Mouse (Mus musculus) left cerebral cortex, postnatal 25 days (tissue): Measurements from ENCODE around the gene Adam17. TPM values are rescaled to one million over a fixed set of nuclear protein-coding genes. Genes with fewer than 3 reads are reported as not detected.

Source experiments
- DNase-seq, 2 experiments: peaks; one replicate each; pipeline ENCODE4 v3.0.0; 2022; ENCODE audit warnings: low spot score in 2 of 2, mixed read lengths in 1 of 2
- intact Hi-C: fragments of 180-260 bp; cut with DNase I; formaldehyde crosslinking; loops from one replicate; pipeline ENCODE4 v1.15.1; 2025
- total RNA-seq, 2 experiments: library from RNA; stranded (reverse); gene quantifications; 2 replicates each; pipeline ENCODE4 v1.2.3; 2021

Gene Adam17
- total RNA-seq, 2 experiments from 2014 or later: 18.0 to 23.8 TPM

DNA sequence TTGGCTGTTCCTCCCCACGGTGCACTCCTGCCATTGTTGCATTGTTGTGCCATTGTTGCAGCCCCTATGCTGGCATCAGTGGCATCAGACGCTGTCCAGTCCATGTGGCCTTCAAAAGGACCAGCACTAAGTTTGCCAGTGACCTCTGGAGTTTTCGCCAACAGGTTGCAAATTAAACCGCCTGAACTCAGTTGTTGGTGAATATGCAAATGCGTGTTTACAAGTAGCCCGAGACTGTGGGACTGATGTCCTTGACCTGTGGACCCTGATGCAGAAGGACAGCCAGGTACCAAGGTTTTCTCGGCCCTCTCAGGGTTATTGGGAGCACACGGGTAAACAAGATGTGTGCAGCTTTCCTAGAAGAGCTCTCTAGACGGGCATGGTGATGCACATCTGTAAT, 52.3 kb downstream of the Adam17 start:
- DNase-seq: no peak
- intact Hi-C loops: loop anchor here (5.0 kb wide), 1 partner anchor 389 kb away; no protein-coding TSS in a partner anchor

- intact Hi-C loops: loop anchor here (5.0 kb wide), 1 partner anchor 388 kb away; no protein-coding TSS in a partner anchor
- DNase-seq: no peak
Measured at GRCm38 (mm10) chr12:21320317-21320716, 53.1 kb downstream of the Adam17 start.

- peak; percentile 54 to 70 for DNase-seq
- intact Hi-C loops: loop anchor here (10.0 kb wide), 1 partner anchor 296 kb away; no protein-coding TSS in a partner anchor
Measured at GRCm38 (mm10) chr12:21318143-21318895, 55.1 kb downstream of the Adam17 start.

DNA sequence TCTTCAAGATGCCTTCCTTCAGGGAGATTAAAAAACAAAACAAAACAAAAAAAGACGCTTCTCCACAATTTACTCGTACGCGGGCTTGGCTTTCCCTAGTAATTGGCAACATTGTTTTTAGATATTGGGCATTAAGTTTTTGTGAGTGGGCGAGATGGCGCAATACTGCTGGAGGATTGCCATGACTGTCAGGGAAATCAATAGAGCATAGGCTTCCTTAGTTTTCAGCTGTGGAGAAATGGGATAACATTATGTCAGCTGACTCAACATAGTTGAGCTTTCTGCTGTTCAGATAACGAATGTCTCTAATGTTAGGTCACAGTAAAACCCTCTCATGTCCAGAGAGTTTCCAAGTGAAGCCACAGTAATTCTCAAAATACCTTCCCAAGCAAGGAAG, 56.6 kb downstream of the Adam17 start:
- DNase-seq: peak in 1 of 2 experiments; percentile 12
- intact Hi-C loops: loop anchor here (10.0 kb wide), 1 partner anchor 298 kb away; no protein-coding TSS in a partner anchor

DNA sequence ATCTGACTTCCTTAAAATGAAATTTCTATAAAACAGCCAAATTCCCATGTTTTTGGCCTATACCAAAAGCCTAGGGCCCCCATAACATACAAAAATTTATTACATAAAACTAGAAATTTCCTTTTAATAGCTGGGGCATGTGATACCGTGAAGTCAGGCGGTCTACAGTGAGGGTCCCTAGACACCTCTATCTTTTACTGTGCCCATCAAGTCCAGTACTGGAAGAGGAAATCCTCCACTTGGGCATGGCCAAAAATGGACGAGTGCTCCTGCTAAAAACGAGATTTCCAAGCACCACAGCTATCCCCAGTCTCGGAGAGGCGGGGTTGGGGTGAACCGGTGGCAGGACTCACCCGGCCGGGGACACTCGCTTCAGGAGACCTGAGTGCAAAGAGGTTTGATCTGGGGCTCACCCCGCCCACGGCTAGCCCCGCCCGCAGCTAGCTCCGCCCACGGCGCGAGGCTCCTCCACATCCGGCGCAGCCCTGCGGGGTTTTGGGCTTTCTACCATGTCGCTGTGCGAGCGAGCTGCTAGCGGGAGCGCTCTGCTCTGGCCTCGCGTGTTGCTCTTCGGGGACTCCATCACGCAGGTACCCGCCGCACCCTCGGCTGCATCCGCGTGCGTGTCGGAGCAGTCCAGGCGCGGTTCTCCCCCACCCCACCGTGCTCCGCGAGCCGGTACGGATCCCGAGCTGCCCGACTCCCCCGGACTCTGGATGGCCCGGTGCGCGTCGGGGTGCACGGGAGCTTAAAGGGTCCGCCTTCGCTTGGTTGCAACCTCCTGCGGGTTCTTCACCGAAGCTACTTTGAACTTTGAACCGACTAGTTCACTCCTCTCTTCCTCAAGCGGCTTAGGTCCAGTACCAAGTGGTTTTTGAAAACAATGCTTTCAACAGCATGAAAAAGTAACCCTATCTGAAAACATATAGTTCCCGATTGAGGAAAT, 57.2 kb downstream of the Adam17 start, which contains the start of gene Iah1:
Gene Iah1 (plus strand): TSS at position 467 of the 946 bp plus-strand sequence.
- DNase-seq: peak; percentile 79
- intact Hi-C loops: loop anchor here (10.0 kb wide), 1 partner anchor 299 kb away; no protein-coding TSS in a partner anchor

- intact Hi-C loops: loop anchor here (10.0 kb wide), 1 partner anchor 303 kb away; no protein-coding TSS in a partner anchor
- no peak for DNase-seq
Measured at GRCm38 (mm10) chr12:21312201-21312600, 61.2 kb downstream of the Adam17 start.

GRCm38 (mm10) chr12:21306721-21307120, 66.7 kb downstream of the Adam17 start:
- intact Hi-C loops: no loop called here
- no peak for DNase-seq

GRCm38 (mm10) chr12:21305741-21306140, 67.7 kb downstream of the Adam17 start:
- no peak for DNase-seq
- intact Hi-C loops: no loop called here

GRCm38 (mm10) chr12:21302361-21302783, 71.1 kb downstream of the Adam17 start:
- intact Hi-C loops: no loop called here
- DNase-seq: no peak

- intact Hi-C loops: no loop called here
- no peak for DNase-seq
Measured at GRCm38 (mm10) chr12:21301932-21302331, 71.5 kb downstream of the Adam17 start.

- intact Hi-C loops: no loop called here
- no peak for DNase-seq
Measured at GRCm38 (mm10) chr12:21301324-21301723, 72.1 kb downstream of the Adam17 start.

DNA sequence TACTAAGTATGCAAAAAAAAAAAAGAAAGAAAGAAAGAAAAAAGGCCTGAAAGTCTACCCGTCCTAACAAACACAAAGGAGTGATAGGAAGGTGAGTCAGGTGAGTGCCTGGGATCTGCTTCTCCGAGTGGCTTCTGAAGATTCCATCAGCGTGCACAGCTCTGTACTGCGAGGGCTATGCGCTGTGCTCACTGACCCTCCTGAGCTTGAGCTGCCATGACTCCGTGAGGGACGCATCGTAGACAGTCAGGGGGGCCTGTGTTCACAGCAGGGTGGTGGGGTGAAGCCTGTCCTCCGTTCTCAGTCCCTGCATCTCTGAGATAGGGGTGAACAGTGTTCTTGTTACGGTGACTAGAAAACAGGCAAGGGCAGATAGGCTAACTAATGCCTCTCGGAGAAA, 74.6 kb downstream of the Adam17 start:
- DNase-seq: no peak
- intact Hi-C loops: no loop called here

GRCm38 (mm10) chr12:21289651-21290050, 83.8 kb downstream of the Adam17 start:
- no peak for DNase-seq
- intact Hi-C loops: loop anchor here (5.0 kb wide), 1 partner anchor 177 kb away; no protein-coding TSS in a partner anchor

DNA sequence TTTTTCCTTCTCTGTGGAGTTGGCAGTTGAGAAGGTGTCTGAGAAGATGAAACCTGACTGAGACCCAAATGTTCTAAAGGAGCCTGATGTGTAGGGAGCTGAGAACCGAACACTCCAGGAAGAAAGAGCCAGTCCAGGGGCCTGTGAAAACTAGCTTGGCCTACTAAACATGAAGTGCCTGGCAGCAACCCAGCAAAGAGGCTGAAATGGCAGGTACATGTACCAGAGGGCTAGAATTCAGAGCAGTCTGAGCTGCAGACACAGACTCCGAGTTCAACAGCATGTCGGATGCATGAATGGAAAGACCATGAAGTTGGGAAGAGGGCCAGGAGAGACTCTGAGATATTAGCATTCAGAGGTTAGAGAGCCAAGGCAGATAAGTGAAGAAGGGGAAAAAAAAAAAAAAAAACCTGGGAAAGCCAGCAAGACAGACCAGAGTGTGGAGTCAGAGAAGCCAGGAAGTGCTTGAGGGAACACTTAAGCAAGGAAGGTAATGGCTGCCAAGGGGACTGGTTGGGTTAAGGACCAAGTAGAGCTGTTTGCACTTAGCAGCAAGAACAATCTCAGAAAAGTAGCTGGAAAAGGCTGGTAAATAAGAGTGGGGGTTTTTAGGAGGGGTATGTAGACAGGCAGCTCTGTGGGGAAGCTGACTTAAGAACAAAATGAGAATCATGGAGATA, 84.6 kb downstream of the Adam17 start:
- intact Hi-C loops: loop anchor here (5.0 kb wide), 1 partner anchor 177 kb away; no protein-coding TSS in a partner anchor

DNA sequence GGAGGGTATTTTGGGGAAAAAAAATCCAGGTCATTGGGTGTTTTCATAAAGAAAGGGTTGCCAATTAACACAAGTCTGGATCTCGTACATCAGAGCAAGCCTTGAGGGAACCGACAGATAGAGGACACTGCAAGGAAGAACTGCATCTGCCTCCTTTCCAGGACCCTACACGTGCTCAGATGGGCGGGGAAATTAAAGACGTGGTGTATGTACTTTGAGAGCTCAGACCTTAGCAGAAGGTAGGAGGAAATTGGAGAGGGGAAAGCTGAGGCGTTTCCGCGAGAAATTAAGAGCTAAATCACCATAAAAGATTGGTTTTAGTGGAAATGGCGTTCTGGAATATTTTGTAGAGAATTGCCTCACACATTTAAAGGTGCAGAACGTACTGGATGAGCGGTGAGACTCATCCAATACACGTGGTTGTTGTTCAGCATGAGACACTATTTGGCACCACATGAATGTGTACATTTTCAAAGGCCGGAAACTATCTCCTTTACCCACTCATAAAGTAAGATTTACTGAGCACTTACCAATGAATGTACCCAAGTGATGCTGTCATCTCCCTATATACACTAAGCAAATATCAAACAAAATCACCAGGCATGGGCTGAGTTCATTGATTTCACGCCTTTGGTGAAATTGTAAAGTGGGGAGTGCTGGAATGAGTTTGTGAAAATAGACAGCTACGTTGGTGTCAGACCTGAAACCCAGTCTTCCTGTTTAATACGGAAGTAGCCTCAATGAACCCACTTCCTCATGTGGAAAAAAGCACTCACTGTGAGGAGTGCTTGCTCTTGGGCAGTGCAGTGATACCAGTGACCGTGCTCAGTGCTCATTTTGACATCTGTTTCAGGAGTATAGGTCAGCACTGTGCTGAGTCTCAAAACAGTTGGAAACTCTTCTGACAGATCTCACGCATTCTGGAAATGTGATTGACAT, 86.5 kb downstream of the Adam17 start:
- no peak for DNase-seq
- intact Hi-C loops: loop anchor here (1.0 to 5.0 kb wide), 2 partner anchors 86 to 175 kb away; partner anchors contain the start of gene Adam17

More for the DNA sequence above, 84.6 kb downstream of the Adam17 start:
- no peak for DNase-seq

DNA sequence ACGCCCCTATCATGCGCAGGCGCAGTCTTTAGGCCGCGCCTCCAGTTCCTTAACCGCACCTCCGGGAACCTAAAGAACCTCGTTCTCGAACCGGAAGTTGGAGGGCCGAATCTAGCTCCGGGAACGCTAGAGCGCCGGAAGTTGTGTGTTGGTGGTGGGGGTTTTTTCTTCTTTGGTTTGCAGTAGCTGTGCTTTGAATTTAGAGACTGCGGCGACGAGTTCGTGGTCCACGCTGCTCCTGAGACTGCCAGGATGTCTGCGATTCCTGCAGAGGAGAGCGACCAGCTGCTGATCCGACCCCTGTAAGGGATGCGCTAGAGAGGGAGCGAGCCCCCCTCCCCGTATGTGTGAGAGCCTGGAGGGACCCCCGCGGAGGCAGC, 87.2 kb downstream of the Adam17 start, which contains the start of gene Itgb1bp1:
Gene Itgb1bp1 (minus strand): TSS at position 42 of the 380 bp plus-strand sequence.
- intact Hi-C loops: loop anchor here (1.0 to 5.0 kb wide), 2 partner anchors 87 to 174 kb away; partner anchors contain the start of gene Adam17
- peak; percentile 99 for DNase-seq

DNA sequence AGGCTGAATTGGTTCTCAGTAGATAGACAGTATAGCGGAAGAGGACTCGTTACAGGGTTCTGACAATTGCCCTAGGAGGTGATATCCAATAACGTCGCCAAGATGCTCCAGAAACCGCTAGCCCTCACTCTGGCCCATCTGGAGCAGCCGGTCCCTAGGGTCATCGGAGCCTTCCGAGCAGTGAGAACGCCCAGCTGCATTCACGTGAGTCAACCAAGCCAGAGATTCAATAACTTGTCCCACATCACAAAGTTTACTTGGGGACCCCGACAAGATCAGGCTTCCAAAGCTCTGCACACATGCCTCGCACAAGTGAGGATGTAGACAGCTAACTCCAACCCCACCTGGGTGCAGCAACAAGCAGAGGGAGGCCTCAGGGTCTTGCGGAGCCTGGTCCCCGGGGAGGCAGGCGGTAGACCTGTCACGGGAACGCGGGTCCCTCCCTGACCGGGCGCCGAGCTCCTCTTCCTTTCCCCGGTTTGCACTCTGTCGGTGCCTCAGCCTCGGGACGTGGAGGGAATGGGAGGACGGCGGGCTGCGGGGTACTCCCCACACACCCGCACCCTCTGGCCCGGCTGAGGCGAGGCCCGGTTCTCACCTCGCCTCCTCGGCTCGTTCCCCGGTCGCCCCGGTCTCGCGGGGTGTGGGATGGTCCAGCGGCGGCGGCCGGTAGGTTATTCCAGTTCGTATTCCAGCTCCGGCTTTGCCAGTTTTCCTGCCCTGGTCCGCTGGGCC, 87.8 kb downstream of the Adam17 start:
- intact Hi-C loops: loop anchor here (1.0 to 5.0 kb wide), 2 partner anchors 88 to 173 kb away; partner anchors contain the start of gene Adam17
- no peak for DNase-seq
